Mouse (Mus musculus) embryonic facial prominence, embryonic 11.5 days (tissue): ENCODE data around the gene G430095P16Rik. TPM values are rescaled to one million over a fixed set of nuclear protein-coding genes. Genes with fewer than 3 reads are reported as not detected.
A peak's percentile ranks its signal among the peaks of the same experiment; 100 is the strongest.

Experiments
- ATAC-seq: fragments of 200-750 bp; cut with Nextera tagmentation; replicated peaks from 2 replicates; pipeline ENCODE4 v1.8.0; 2017; ENCODE audit warnings: low read depth; ENCODE audit not compliant: insufficient number of reproducible peaks, low FRiP score, low TSS enrichment
- DNase-seq: peaks from one replicate; pipeline ENCODE4 v3.0.0-alpha.2; 2015; ENCODE audit warnings: low spot score
- H3K27ac ChIP-seq: fragments of 300-500 bp; sonication (generic); replicated peaks from 2 replicates; pipeline ENCODE4 v1.5.1; 2014; ENCODE audit warnings: mild to moderate bottlenecking, low read depth, low read length, control low read depth
- H3K27me3 ChIP-seq: fragments of 300-500 bp; sonication (generic); 2 replicates; pipeline ENCODE4 v1.6.1; 2014; ENCODE audit warnings: mild to moderate bottlenecking, low read length, moderate library complexity, mixed read lengths; ENCODE audit not compliant: control insufficient read depth, insufficient read depth
- H3K36me3 ChIP-seq: fragments of 300-500 bp; sonication (generic); replicated peaks from 2 replicates; pipeline ENCODE4 v1.6.1; 2014; ENCODE audit warnings: low read depth, mild to moderate bottlenecking, low read length, moderate library complexity, mixed read lengths; ENCODE audit not compliant: control insufficient read depth, insufficient read depth
- H3K4me1 ChIP-seq: fragments of 300-500 bp; sonication (generic); 2 replicates; pipeline ENCODE4 v1.6.1; 2014; ENCODE audit warnings: low read length, mixed read lengths; ENCODE audit not compliant: control insufficient read depth, insufficient read depth
- H3K4me2 ChIP-seq: fragments of 300-500 bp; sonication (generic); 2 replicates; pipeline ENCODE4 v1.6.1; 2014; ENCODE audit warnings: low read depth, mild to moderate bottlenecking, control low read depth, low read length, moderate library complexity
- H3K4me3 ChIP-seq: fragments of 300-500 bp; sonication (generic); 2 replicates; pipeline ENCODE4 v1.5.1; 2014; ENCODE audit warnings: low read depth, low read length, control low read depth
- H3K9ac ChIP-seq: fragments of 300-500 bp; sonication (generic); replicated peaks from 2 replicates; pipeline ENCODE4 v1.6.1; 2014; ENCODE audit warnings: mild to moderate bottlenecking, control low read depth, low read length
- H3K9me3 ChIP-seq: fragments of 300-500 bp; sonication (generic); replicated peaks from 2 replicates; pipeline ENCODE4 v1.6.1; 2016; ENCODE audit warnings: mild to moderate bottlenecking, low read length, inconsistent platforms, mixed read lengths; ENCODE audit not compliant: control insufficient read depth
- WGBS: fragments of 180-500 bp; shearing (Covaris S2); extraction: QIAGEN DNeasy Blood & Tissue Kit; methylation state at CpG from one replicate; pipeline ENCODE4 v1.1.7; 2014; 5-methylcytosine and 5-hydroxymethylcytosine counted together
- polyA plus RNA-seq: library from polyadenylated mRNA; unstranded; fragments of >200 nt; fragmentation: Nextera tagmentation; extraction: Ambion mirVana; gene quantifications from 2 replicates; pipeline ENCODE4 v1.2.1, GENCODE M21; 2014

Gene G430095P16Rik
- 3.6 and 5.7 TPM in 2 replicates for polyA plus RNA-seq

DNA sequence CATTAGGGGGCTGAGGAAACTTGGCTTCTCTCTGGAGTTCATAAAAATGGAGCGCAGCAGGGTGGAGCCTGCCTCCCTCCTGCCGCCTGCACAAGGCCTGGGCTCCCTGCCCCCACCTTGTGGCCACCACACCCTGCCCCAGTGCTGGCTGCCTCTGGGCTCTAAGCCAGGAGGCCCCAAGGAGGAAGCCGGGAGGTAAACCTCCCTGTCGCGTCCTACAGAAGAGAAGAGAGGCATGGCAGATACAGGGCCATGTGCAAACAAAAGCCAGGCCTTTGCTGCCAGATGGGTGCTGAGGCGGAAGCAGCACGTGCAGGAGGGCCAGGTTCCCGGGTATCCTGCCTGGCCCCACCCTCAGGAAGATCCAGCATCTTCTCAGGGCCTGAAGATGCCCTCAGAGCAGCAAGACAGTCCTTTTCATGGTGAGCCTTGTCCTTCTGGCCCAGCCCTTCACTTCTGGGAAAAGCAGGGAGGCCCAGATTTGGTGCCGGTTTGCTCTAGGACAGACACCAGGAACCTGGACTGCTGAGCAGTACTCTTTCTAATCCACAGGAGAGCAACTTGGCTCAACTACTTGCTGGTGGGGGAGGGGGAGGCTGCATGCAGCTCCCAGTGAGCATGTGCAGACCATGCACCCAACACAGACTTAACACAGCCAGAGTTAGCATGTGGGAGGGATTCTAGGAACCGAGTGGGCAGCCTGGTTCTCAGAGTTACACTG lies at the start of gene G430095P16Rik:
TSS of gene G430095P16Rik (plus strand) at position 158 of the 721 bp plus-strand sequence.
- DNase-seq: peak; percentile 88
- peaks cover 16% of the 10 kb centered on the region for H3K27me3 ChIP-seq
- 16% methylated on average over 10 of the region's 10 CpGs for WGBS
- peak within 1 kb of the TSS; percentile 17 for H3K4me3 ChIP-seq
- peaks cover 31% of the 10 kb centered on the region for H3K4me1 ChIP-seq
- H3K9ac ChIP-seq: peak within 1 kb of the TSS; percentile 64
- peak; percentile 88 for ATAC-seq
- H3K9me3 ChIP-seq: no peaks in the 10 kb centered on the region
- peak within 1 kb of the TSS; percentile 95 for H3K27ac ChIP-seq
- H3K4me2 ChIP-seq: peak within 1 kb of the TSS; percentile 39
- no peaks in the 10 kb centered on the region for H3K36me3 ChIP-seq

- Histone ChIP-seq H3K4me1 (no peaks in the 10 kb centered on the region), H3K36me3 (peaks cover 3% of the 10 kb centered on the region), H3K9ac (no peak overlapping the region), H3K9me3 (no peaks in the 10 kb centered on the region), H3K4me3 (no peak overlapping the region), H3K27ac (no peak overlapping the region), H3K27me3 (no peaks in the 10 kb centered on the region), H3K4me2 (no peak overlapping the region)
- WGBS: 94% methylated on average over 5 of the region's 5 CpGs
- DNase-seq (no peak), ATAC-seq (no peak)
Measured at GRCm38 (mm10) chr8:84677305-84677704, 45.5 kb upstream of the G430095P16Rik start.

GRCm38 (mm10) chr8:84681476-84681875 lies 41.3 kb upstream of the G430095P16Rik start:
- Histone ChIP-seq H3K4me1 (peaks cover 3% of the 10 kb centered on the region), H3K4me2 (no peak overlapping the region), H3K9me3 (no peaks in the 10 kb centered on the region), H3K36me3 (no peaks in the 10 kb centered on the region; the same call in 1 of the 2 replicates), H3K9ac (no peak overlapping the region), H3K4me3 (no peak overlapping the region), H3K27ac (no peak overlapping the region), H3K27me3 (no peaks in the 10 kb centered on the region)
- WGBS: 89% methylated on average over 2 of the region's 2 CpGs
- no peak for ATAC-seq
- DNase-seq: no peak

- no peak overlapping the region for H3K9ac ChIP-seq
- no peak for ATAC-seq
- H3K36me3 ChIP-seq: no peaks in the 10 kb centered on the region; the same call in 1 of the 2 replicates
- no peak overlapping the region for H3K4me2 ChIP-seq
- H3K4me1 ChIP-seq: peaks cover 3% of the 10 kb centered on the region
- DNase-seq: no peak
- H3K27me3 ChIP-seq: no peaks in the 10 kb centered on the region
- 85% methylated on average over 2 of the region's 2 CpGs for WGBS
- no peak overlapping the region for H3K4me3 ChIP-seq
- no peaks in the 10 kb centered on the region for H3K9me3 ChIP-seq
- no peak overlapping the region for H3K27ac ChIP-seq
Measured at GRCm38 (mm10) chr8:84682257-84682656, 40.5 kb upstream of the G430095P16Rik start.

DNA sequence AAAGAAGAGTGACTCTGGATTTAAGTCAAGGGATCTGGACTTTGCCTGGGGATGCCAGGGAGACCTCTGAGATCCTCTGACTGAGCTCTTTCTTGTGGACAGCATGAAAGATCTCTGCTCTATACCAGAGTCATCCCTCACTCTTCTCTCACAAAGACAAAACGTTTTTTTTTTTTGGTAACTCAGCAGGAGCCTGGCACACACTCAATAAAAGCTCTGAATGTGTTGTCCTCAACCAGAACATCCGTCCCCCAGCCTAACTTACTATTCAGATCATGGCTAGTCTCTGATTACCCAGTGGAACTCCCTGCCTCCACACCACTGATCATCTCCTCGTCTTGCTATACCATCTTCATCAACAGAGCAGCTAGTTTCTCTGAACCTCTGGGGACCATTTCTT lies 38.3 kb upstream of the G430095P16Rik start:
- H3K4me1 ChIP-seq: peaks cover 3% of the 10 kb centered on the region
- H3K4me2 ChIP-seq: no peak overlapping the region
- 65% methylated on average over 3 of the region's 3 CpGs for WGBS
- DNase-seq (no peak), ATAC-seq (no peak)
- H3K4me3 ChIP-seq: no peak overlapping the region
- H3K9me3 ChIP-seq: no peaks in the 10 kb centered on the region
- H3K36me3 ChIP-seq: no peaks in the 10 kb centered on the region; the same call in 1 of the 2 replicates
- no peaks in the 10 kb centered on the region for H3K27me3 ChIP-seq
- H3K27ac ChIP-seq: no peak overlapping the region
- no peak overlapping the region for H3K9ac ChIP-seq

- H3K36me3 ChIP-seq: no peaks in the 10 kb centered on the region
- peak; percentile 38 for DNase-seq
- H3K4me1 ChIP-seq: peaks cover 3% of the 10 kb centered on the region
Measured at GRCm38 (mm10) chr8:84686191-84687002, 36.4 kb upstream of the G430095P16Rik start, which contains the start of gene Trmt1. Gene Trmt1 (plus strand): TSS chr8:84686307.

DNA sequence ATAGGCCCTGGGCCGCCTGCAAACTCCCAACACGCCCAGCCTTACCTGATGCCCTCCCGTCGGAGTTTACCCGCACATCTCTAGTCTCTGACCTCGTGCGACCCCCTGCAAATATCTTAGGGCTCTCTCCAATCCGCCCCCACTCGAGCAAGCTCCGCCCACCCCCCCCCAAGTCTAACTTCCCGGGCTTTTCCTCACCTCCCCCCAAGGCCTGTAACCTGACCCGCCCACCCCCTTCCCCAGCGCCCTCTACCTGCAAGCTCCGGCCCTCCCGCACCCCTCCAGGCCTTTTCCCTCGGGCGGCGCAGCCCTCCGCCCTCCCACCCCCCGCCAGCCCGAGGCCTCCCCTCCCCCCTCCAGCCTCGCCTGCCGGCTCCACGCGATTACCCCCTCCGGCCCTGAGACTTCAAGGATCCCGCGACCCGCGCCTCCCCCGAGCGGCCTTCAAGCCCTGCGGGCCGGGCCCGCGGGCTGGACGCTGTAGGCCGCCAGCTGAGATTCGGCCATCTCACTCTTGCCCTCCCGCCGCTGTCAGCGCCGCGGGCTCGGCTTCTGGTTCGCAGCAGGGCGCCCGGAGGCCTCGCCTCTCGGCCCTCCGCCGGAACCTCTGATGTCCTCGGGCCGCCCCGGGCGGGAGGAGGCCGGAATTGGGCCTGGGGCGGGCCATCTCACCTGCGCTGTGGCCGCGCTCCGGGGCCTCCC lies 35.7 kb upstream of the G430095P16Rik start:
- H3K36me3 ChIP-seq: no peaks in the 10 kb centered on the region
- peak overlapping the region; percentile 100 for H3K9ac ChIP-seq
- H3K4me3 ChIP-seq: peak overlapping the region; percentile 100
- peak overlapping the region; percentile 98 for H3K27ac ChIP-seq
- ATAC-seq (no peak; the same call in 1 of the 2 replicates), DNase-seq (peak; percentile 72)
- peaks cover 3% of the 10 kb centered on the region for H3K4me1 ChIP-seq
- under 1% methylated on average over 56 of the region's 62 CpGs for WGBS
- H3K9me3 ChIP-seq: no peaks in the 10 kb centered on the region
- H3K4me2 ChIP-seq: peak overlapping the region; percentile 79
- no peaks in the 10 kb centered on the region for H3K27me3 ChIP-seq

More at GRCm38 (mm10) chr8:84686191-84687002, 36.4 kb upstream of the G430095P16Rik start, which contains the start of gene Trmt1:
- H3K27me3 ChIP-seq: no peaks in the 10 kb centered on the region
- 8% methylated on average over 20 of the region's 20 CpGs for WGBS
- H3K27ac ChIP-seq: peak within 1 kb of the TSS; percentile 98
- no peaks in the 10 kb centered on the region for H3K9me3 ChIP-seq
- peak within 1 kb of the TSS; percentile 79 for H3K4me2 ChIP-seq
- peak within 1 kb of the TSS; percentile 100 for H3K9ac ChIP-seq
- H3K4me3 ChIP-seq: peak within 1 kb of the TSS; percentile 100
- no peak; the same call in 1 of the 2 replicates for ATAC-seq
